Mouse (Mus musculus) cortical plate, adult 2 months (tissue): ENCODE results near the gene Eml3.

ENCODE experiments used
- CTCF ChIP-seq: fragments of 200-500 bp; IDR thresholded peaks from 2 replicates; pipeline ENCODE4 v1.5.1; 2011; ENCODE audit warnings: mild to moderate bottlenecking, control low read depth, low read length; ENCODE audit not compliant: insufficient read depth; ENCODE audit errors: extremely low read depth
- POLR2A ChIP-seq: fragments of 200-500 bp; IDR thresholded peaks from 2 replicates; pipeline ENCODE4 v1.6.1; 2011; ENCODE audit warnings: mild to moderate bottlenecking, low read length, control low read depth; ENCODE audit not compliant: insufficient read depth; ENCODE audit errors: extremely low read depth

GRCm38 (mm10) chr19:8943047-8943446 is 13.7 kb downstream of the Eml3 start:
- TF ChIP-seq CTCF = no peak
- TF ChIP-seq POLR2A = no peak
